Mouse (Mus musculus) MEL-GATA-1-ER (cell line): Measurements from ENCODE around the gene Dnali1.

Experiments used
- DNase-seq: peaks from one replicate; pipeline ENCODE4 v3.0.0-alpha.2; 2012; ENCODE audit warnings: low read depth; ENCODE audit errors: extremely low read depth

The Dnali1 gene

GRCm38 (mm10) chr4:125034341-125034740, 31.2 kb downstream of the Dnali1 start:
- no peak for DNase-seq

GRCm38 (mm10) chr4:125029891-125030614, 35.5 kb downstream of the Dnali1 start:
- DNase-seq = peak; percentile 87

- DNase-seq = no peak
Measured at GRCm38 (mm10) chr4:125020780-125021538, 44.5 kb downstream of the Dnali1 start.

GRCm38 (mm10) chr4:125017431-125017830, 48.1 kb downstream of the Dnali1 start:
- no peak for DNase-seq

GRCm38 (mm10) chr4:125015806-125016635, 49.5 kb downstream of the Dnali1 start, which contains the start of gene Gnl2:
Gene Gnl2, plus strand, starts transcription at chr4:125016585.
- DNase-seq = no peak

- no peak for DNase-seq
Measured at GRCm38 (mm10) chr4:125008712-125009111, 56.8 kb downstream of the Dnali1 start.

GRCm38 (mm10) chr4:125008220-125008619, 57.3 kb downstream of the Dnali1 start:
- DNase-seq = no peak

- DNase-seq = no peak
Measured at GRCm38 (mm10) chr4:125007460-125007859, 58.0 kb downstream of the Dnali1 start.
